In the genomic region with DNA sequence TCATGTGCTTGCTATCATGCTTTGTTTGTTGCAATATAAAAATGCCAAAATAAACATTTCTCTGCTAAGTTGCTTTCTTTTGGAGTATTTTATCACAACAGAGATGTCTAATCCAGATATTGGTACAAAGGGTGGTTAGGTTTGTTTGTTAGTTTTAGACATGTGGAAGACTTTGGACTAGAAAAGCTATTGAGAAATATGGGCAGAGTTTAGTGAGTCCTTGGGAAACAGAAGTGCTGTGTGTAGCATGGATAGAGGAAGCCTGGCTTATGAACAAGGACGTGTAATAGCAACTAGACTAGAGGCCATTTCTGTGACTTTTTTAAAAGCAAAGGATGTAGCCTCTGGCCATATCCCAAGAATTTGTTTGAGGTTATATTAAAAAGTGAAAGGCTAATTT, we compare ENCODE assay signal across 22 mouse cellular contexts.
"Had no signal": no experiment of that assay in that cellular context is flagged by ENCODE, and none has a peak within 500 bp of the region (broad histone marks: within the 10 kb centered on the region; RNA-seq: fewer than 3 reads in every experiment).

No protein-coding gene starts in this region.

- H3K27me3 ChIP-seq: heart, embryonic 13.5 days; heart, embryonic 15.5 days; hindbrain, embryonic 13.5 days; hindbrain, embryonic 15.5 days; limb, embryonic 13.5 days; limb, embryonic 15.5 days had no signal

- H3K36me3 ChIP-seq: heart, embryonic 10.5 days; heart, embryonic 13.5 days; heart, embryonic 15.5 days; hindbrain, embryonic 13.5 days; hindbrain, embryonic 15.5 days; limb, embryonic 13.5 days; limb, embryonic 15.5 days had no signal

- ATAC-seq: hindbrain, postnatal 0 days; intestine, embryonic 16.5 days had no signal

- H3K4me3 ChIP-seq: gastrocnemius, adult 2 months; heart, embryonic 10.5 days; heart, embryonic 13.5 days; heart, embryonic 15.5 days; hindbrain, embryonic 13.5 days; hindbrain, embryonic 15.5 days; limb, embryonic 13.5 days; limb, embryonic 15.5 days had no signal

- H3K4me1 ChIP-seq: heart, embryonic 10.5 days; heart, embryonic 13.5 days; heart, embryonic 15.5 days; hindbrain, embryonic 13.5 days; hindbrain, embryonic 15.5 days; limb, embryonic 13.5 days; limb, embryonic 15.5 days had no signal

- H3K9ac ChIP-seq: heart, embryonic 13.5 days; heart, embryonic 15.5 days; hindbrain, embryonic 13.5 days; hindbrain, embryonic 15.5 days; limb, embryonic 13.5 days; limb, embryonic 15.5 days; liver, embryonic 14.5 days had no signal

- H3K9me3 ChIP-seq: heart, embryonic 10.5 days; heart, embryonic 15.5 days; hindbrain, embryonic 13.5 days; hindbrain, embryonic 15.5 days; limb, embryonic 13.5 days; limb, embryonic 15.5 days had no signal

- H3K27ac ChIP-seq: gastrocnemius, adult 2 months; heart, embryonic 10.5 days; heart, embryonic 13.5 days; heart, embryonic 15.5 days; hindbrain, embryonic 13.5 days; hindbrain, embryonic 15.5 days; hindbrain, postnatal 0 days; limb, embryonic 13.5 days; limb, embryonic 15.5 days; liver, embryonic 14.5 days had no signal

- DNase-seq: gastrocnemius, adult 2 months; gastrocnemius, postnatal 10 days; gastrocnemius, postnatal 25 days; heart, adult 18-20 months; heart, postnatal 14 days; heart, postnatal 36 days; kidney, adult 11 months; kidney, adult 8-10 months; layer of hippocampus, adult 9-11 months; layer of hippocampus, postnatal 36 days; left cerebral cortex, postnatal 4 days; lung, adult 18-20 months had no signal

- H3K4me2 ChIP-seq: heart, embryonic 13.5 days; heart, embryonic 15.5 days; hindbrain, embryonic 13.5 days; hindbrain, embryonic 15.5 days; limb, embryonic 13.5 days; limb, embryonic 15.5 days had no signal
